Mouse (Mus musculus): ENCODE data around the gene Smad9. TPM values are rescaled to one million over a fixed set of nuclear protein-coding genes. Genes with fewer than 3 reads are reported as not detected.

The Smad9 gene
- 0.87 and 1.1 TPM in 2 replicates for polyA plus RNA-seq (2016; fragmentation: Nextera tagmentation; extraction: Ambion mirVana)

- Histone ChIP-seq H3K27me3 (peaks cover 22% of the 10 kb centered on the region), H3K27ac (peak within 1 kb of the TSS; percentile 70), H3K36me3 (peaks cover 18% of the 10 kb centered on the region), H3K4me2 (peak within 1 kb of the TSS; percentile 99), H3K4me3 (replicated peaks) (peak within 1 kb of the TSS; percentile 69), H3K4me1 (replicated peaks) (peaks cover 22% of the 10 kb centered on the region; the same call in 1 of the 2 replicates), H3K9ac (replicated peaks) (peak within 1 kb of the TSS; percentile 78), H3K9me3 (no peaks in the 10 kb centered on the region)
- peak; percentile 68 for ATAC-seq (ENCODE audit: insufficient number of reproducible peaks, insufficient read depth, low FRiP score, low TSS enrichment, low read depth)
- under 1% methylated on average over 60 of the region's 66 CpGs for WGBS
These were observed at the start of gene Smad9 for GRCm38 (mm10) chr3:54755145-54756041. Gene Smad9, plus strand, starts transcription at chr3:54755582.

- no peak overlapping the region for H3K4me3 ChIP-seq (replicated peaks)
- WGBS = 77% methylated on average over 9 of the region's 9 CpGs
- no peaks in the 10 kb centered on the region for H3K4me1 ChIP-seq (replicated peaks)
- peaks cover 88% of the 10 kb centered on the region for H3K36me3 ChIP-seq
- no peaks in the 10 kb centered on the region for H3K9me3 ChIP-seq
- no peak overlapping the region for H3K4me2 ChIP-seq
- H3K27ac ChIP-seq = no peak overlapping the region
- H3K27me3 ChIP-seq = no peaks in the 10 kb centered on the region
- no peak overlapping the region for H3K9ac ChIP-seq (replicated peaks)
- ATAC-seq (ENCODE audit: insufficient number of reproducible peaks, insufficient read depth, low FRiP score, low TSS enrichment, low read depth) = no peak
These were observed 46.4 kb upstream of the Smad9 start for GRCm38 (mm10) chr3:54708972-54709371.

- H3K4me3 ChIP-seq (replicated peaks) = no peak within 1 kb of the TSS
- no peaks in the 10 kb centered on the region for H3K9me3 ChIP-seq
- no peak within 1 kb of the TSS for H3K27ac ChIP-seq
- no peak for ATAC-seq (ENCODE audit: insufficient number of reproducible peaks, insufficient read depth, low FRiP score, low TSS enrichment, low read depth)
- 89% methylated on average over 6 of the region's 6 CpGs for WGBS
- no peak within 1 kb of the TSS for H3K9ac ChIP-seq (replicated peaks)
- H3K36me3 ChIP-seq = peaks cover 83% of the 10 kb centered on the region
- H3K27me3 ChIP-seq = no peaks in the 10 kb centered on the region
- no peak within 1 kb of the TSS for H3K4me2 ChIP-seq
- no peaks in the 10 kb centered on the region for H3K4me1 ChIP-seq (replicated peaks)
These were observed 41.1 kb upstream of the Smad9 start, which contains the start of gene Gm21958 for GRCm38 (mm10) chr3:54714253-54714652. Gene Gm21958, minus strand, starts transcription at chr3:54714353.

GRCm38 (mm10) chr3:54715461-54715860, 39.9 kb upstream of the Smad9 start:
- H3K4me1 ChIP-seq (replicated peaks) = no peaks in the 10 kb centered on the region
- H3K4me2 ChIP-seq = no peak overlapping the region
- H3K9ac ChIP-seq (replicated peaks) = no peak overlapping the region
- H3K36me3 ChIP-seq = peaks cover 76% of the 10 kb centered on the region
- 95% methylated on average over 6 of the region's 6 CpGs for WGBS
- H3K9me3 ChIP-seq = no peaks in the 10 kb centered on the region
- H3K4me3 ChIP-seq (replicated peaks) = no peak overlapping the region
- no peak overlapping the region for H3K27ac ChIP-seq
- no peak for ATAC-seq (ENCODE audit: insufficient number of reproducible peaks, insufficient read depth, low FRiP score, low TSS enrichment, low read depth)
- H3K27me3 ChIP-seq = no peaks in the 10 kb centered on the region

GRCm38 (mm10) chr3:54717348-54717747, 38.0 kb upstream of the Smad9 start:
- no peaks in the 10 kb centered on the region for H3K4me1 ChIP-seq (replicated peaks)
- no peaks in the 10 kb centered on the region for H3K9me3 ChIP-seq
- 88% methylated on average over 6 of the region's 6 CpGs for WGBS
- H3K4me2 ChIP-seq = no peak overlapping the region
- no peak overlapping the region for H3K4me3 ChIP-seq (replicated peaks)
- no peak overlapping the region for H3K27ac ChIP-seq
- no peaks in the 10 kb centered on the region for H3K27me3 ChIP-seq
- H3K9ac ChIP-seq (replicated peaks) = no peak overlapping the region
- no peak for ATAC-seq (ENCODE audit: insufficient number of reproducible peaks, insufficient read depth, low FRiP score, low TSS enrichment, low read depth)
- peaks cover 77% of the 10 kb centered on the region for H3K36me3 ChIP-seq

GRCm38 (mm10) chr3:54718947-54719346, 36.4 kb upstream of the Smad9 start:
- Histone ChIP-seq H3K27ac (no peak overlapping the region), H3K4me3 (replicated peaks) (no peak overlapping the region), H3K36me3 (peaks cover 84% of the 10 kb centered on the region), H3K27me3 (no peaks in the 10 kb centered on the region), H3K9ac (replicated peaks) (no peak overlapping the region), H3K9me3 (no peaks in the 10 kb centered on the region), H3K4me2 (no peak overlapping the region), H3K4me1 (replicated peaks) (no peaks in the 10 kb centered on the region)
- no peak for ATAC-seq (ENCODE audit: insufficient number of reproducible peaks, insufficient read depth, low FRiP score, low TSS enrichment, low read depth)
- WGBS = 79% methylated on average over 3 of the region's 3 CpGs

GRCm38 (mm10) chr3:54723741-54724500, 31.5 kb upstream of the Smad9 start:
- Histone ChIP-seq H3K4me1 (replicated peaks) (no peaks in the 10 kb centered on the region), H3K27me3 (no peaks in the 10 kb centered on the region), H3K4me2 (no peak overlapping the region), H3K9me3 (no peaks in the 10 kb centered on the region), H3K9ac (replicated peaks) (no peak overlapping the region), H3K27ac (no peak overlapping the region), H3K4me3 (replicated peaks) (no peak overlapping the region), H3K36me3 (peaks cover 81% of the 10 kb centered on the region)
- 94% methylated on average over 10 of the region's 10 CpGs for WGBS
- no peak for ATAC-seq (ENCODE audit: insufficient number of reproducible peaks, insufficient read depth, low FRiP score, low TSS enrichment, low read depth)

- H3K4me2 ChIP-seq = no peak overlapping the region
- H3K9ac ChIP-seq (replicated peaks) = no peak overlapping the region
- H3K4me3 ChIP-seq (replicated peaks) = no peak overlapping the region
- H3K36me3 ChIP-seq = peaks cover 89% of the 10 kb centered on the region
- WGBS = 92% methylated on average over 2 of the region's 2 CpGs
- no peaks in the 10 kb centered on the region for H3K27me3 ChIP-seq
- ATAC-seq (ENCODE audit: insufficient number of reproducible peaks, insufficient read depth, low FRiP score, low TSS enrichment, low read depth) = no peak
- no peak overlapping the region for H3K27ac ChIP-seq
- H3K4me1 ChIP-seq (replicated peaks) = no peaks in the 10 kb centered on the region
- no peaks in the 10 kb centered on the region for H3K9me3 ChIP-seq
These were observed 30.0 kb upstream of the Smad9 start for GRCm38 (mm10) chr3:54725344-54725743.

GRCm38 (mm10) chr3:54727588-54727987, 27.8 kb upstream of the Smad9 start:
- 98% methylated on average over 2 of the region's 2 CpGs for WGBS
- no peaks in the 10 kb centered on the region for H3K4me1 ChIP-seq (replicated peaks)
- no peak overlapping the region for H3K4me2 ChIP-seq
- ATAC-seq (ENCODE audit: insufficient number of reproducible peaks, insufficient read depth, low FRiP score, low TSS enrichment, low read depth) = no peak
- H3K4me3 ChIP-seq (replicated peaks) = no peak overlapping the region
- H3K9ac ChIP-seq (replicated peaks) = no peak overlapping the region
- H3K27ac ChIP-seq = no peak overlapping the region
- no peaks in the 10 kb centered on the region for H3K27me3 ChIP-seq
- H3K9me3 ChIP-seq = no peaks in the 10 kb centered on the region
- peaks cover 87% of the 10 kb centered on the region for H3K36me3 ChIP-seq

GRCm38 (mm10) chr3:54728100-54728499, 27.3 kb upstream of the Smad9 start:
- Histone ChIP-seq H3K36me3 (peaks cover 87% of the 10 kb centered on the region), H3K27me3 (no peaks in the 10 kb centered on the region), H3K9ac (replicated peaks) (no peak overlapping the region), H3K4me1 (replicated peaks) (0 out of 2 replicates have a peak, but pooled peaks cover 2% of the 10 kb centered on the region), H3K27ac (no peak overlapping the region), H3K9me3 (no peaks in the 10 kb centered on the region), H3K4me3 (replicated peaks) (no peak overlapping the region), H3K4me2 (no peak overlapping the region)
- 87% methylated on average over 6 of the region's 6 CpGs for WGBS
- ATAC-seq (ENCODE audit: insufficient number of reproducible peaks, insufficient read depth, low FRiP score, low TSS enrichment, low read depth) = no peak

- Histone ChIP-seq H3K27me3 (no peaks in the 10 kb centered on the region), H3K9ac (replicated peaks) (no peak overlapping the region), H3K27ac (no peak overlapping the region), H3K4me3 (replicated peaks) (no peak overlapping the region), H3K4me1 (replicated peaks) (peaks cover 16% of the 10 kb centered on the region), H3K4me2 (no peak overlapping the region), H3K9me3 (no peaks in the 10 kb centered on the region), H3K36me3 (peaks cover 62% of the 10 kb centered on the region)
- WGBS = 27% methylated on average over 8 of the region's 8 CpGs
- no peak for ATAC-seq (ENCODE audit: insufficient number of reproducible peaks, insufficient read depth, low FRiP score, low TSS enrichment, low read depth)
These were observed 23.7 kb upstream of the Smad9 start for GRCm38 (mm10) chr3:54731626-54732150.
